Mouse (Mus musculus) frontal cortex, postnatal 25 days (tissue): Measurements from ENCODE around the gene Lrp11.
"Not testable (repeated sequence)": the region's sequence is repeated elsewhere in the genome, so short reads cannot be mapped to it uniquely, and the experiment has no call there.

Experiments
- DNase-seq, 2 experiments: peaks; one replicate each; pipeline ENCODE4 v3.0.0; 2022; ENCODE audit warnings: low spot score in 2 of 2

Gene Lrp11

DNA sequence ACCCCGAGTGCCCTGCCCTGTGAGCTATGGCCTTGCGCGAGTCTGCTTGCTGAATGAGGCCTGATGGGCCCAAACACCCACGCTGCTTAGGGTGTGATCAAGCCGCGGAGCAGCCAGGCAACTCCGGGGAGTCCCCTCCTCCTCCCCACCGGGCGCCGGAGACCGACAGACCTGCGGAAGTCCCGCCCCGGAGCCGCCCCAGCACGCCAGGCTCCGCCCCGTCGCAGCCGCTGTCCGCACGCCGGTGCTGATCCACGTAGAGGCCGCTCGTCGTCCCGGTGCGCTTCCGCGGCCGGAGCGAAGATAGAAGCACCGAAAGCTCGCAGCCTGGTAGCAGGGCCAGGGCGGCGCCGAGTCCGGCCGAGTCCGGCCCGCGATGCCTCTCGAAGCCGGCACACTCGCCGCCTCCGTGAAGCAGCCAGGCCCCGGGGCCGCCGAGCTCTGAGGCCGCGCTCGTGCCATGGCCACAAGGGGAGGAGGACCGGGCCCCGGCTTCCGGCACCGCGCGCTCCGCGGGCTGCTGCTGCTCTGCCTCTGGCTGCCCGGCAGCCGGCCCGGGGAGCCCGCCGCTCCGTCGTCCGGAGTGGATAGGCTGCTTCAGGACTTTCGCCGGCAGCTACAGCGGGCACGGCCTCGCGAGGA lies at the start of gene Lrp11:
Lrp11 (plus strand) TSS at position 209 of the 642 bp plus-strand sequence.
- DNase-seq, result peak; percentile 78 to 82

DNA sequence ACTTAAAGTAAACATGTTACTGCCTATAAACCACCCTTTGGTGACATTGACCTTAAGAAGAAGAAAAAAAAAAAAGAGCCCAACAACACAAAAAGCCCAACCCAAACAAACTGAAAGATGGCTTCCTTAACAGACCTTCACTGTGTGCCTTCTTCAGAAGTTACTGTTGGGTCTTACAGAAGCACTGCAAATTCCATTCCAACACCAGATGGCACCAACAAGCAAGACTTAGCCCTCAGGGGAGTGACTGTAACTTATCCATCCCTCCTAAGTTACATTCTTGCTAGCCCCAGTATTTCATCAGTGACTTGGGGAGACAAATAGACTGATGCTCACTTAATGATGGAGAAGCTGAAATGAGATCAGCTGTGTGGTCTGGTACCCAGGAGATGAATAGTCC lies 11.6 kb upstream of the Lrp11 start:
- DNase-seq, result peak; percentile 22 to 40

DNA sequence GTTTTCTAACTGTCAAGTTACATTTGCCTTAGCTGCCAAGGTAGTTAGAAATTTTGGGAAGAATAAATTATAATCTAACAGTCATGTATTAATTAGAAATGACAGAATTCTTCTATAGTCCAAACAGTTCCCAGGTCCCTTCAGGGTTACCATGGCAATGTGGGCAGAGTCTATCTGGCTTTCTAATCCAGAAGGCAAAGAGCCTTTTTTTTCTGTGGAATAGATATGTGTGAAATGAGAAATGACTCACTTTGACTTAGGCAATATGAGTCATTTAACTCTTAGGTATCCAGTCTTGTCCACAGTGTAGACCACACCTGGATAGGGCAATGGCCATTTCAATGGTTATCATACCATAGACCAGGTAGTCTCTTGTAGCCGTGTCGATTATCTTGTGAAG lies 8.2 kb upstream of the Lrp11 start:
- no peak for DNase-seq

DNA sequence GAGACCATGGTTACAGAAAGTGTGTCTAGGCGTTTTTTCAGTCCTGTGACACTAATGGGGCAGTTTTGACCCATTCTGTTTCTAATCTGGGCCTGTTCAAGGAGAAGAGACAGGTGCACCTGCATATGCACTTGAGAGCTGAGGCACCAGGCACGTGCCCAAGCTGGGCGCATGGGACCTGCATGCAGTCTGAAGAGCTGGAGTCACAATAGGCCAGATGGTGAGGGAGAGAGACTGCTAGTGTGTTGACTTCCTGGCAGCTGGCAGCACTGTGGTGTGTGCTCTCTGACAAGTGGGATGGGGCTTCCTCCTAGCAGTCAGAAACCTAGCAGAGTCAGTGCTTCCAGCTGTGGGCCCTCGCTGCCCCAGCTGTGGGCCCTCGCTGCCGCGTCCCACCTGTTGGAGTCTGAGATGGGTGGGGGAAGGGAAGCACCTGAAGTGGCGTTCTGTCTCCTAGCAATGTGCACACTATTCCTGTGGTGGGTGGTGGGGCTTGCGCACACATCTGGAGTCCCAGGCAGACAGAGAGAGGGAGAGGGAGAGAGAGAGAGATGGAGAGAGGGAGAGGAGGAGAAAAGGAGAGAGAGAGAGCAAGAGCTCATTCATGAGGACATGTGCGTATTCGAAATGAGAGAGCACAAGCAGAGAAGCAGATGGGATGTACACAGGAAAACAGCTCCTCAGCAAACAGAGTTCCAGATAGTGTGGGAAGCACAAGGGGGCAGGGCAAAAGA lies 7.3 kb upstream of the Lrp11 start:
- no peak for DNase-seq

DNA sequence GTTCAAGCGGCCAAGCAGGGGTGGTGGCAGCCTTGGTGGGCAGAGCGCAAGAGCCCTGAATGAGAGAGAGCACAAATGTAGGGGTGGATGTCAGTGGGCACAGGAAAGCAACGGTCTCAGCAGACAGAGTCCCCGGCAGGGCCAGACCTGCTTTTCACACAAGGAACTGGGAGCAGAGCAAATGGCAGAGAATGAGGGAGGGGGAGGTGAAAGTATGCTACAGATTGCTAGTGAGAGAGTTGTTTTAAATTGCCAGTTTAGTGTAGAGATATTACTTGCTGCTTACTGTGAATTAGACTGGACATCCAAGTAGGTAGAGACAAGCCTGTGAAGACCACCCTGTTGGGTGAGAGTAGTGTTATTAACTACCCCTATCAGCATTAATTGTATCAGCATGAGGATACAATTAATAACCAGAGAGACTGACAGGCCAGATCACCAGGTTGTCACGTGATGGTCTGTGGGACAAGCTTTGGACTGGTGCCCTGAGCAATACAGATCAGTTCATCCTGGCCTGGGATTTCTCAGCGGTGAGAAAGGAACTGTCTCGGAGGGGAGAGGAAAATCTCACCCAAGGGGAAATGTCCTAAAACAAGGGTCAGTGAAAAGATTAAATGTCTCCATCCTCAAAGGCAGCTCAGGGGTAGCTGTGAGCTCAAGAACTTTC lies 6.6 kb upstream of the Lrp11 start:
- no peak for DNase-seq

DNA sequence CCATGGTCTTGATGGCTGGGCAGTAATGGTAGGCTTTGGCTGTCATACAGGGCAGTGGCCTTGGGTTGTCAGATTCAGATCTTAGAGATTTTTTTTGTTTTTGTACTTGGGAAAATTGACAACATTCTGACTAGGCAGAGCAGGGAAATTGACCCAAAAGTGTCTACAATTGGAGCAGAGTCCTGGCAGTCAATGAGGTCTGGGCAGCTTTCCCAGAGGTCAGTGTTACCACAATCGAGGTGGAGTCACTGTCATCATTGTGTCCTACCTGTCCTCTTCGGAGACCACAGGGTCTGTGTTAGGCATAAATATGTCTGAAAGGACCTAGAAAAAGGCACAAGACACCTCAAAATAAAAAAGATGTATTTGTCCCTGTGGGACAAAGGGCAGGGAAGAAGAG lies 2.8 kb upstream of the Lrp11 start:
- no peak for DNase-seq

DNA sequence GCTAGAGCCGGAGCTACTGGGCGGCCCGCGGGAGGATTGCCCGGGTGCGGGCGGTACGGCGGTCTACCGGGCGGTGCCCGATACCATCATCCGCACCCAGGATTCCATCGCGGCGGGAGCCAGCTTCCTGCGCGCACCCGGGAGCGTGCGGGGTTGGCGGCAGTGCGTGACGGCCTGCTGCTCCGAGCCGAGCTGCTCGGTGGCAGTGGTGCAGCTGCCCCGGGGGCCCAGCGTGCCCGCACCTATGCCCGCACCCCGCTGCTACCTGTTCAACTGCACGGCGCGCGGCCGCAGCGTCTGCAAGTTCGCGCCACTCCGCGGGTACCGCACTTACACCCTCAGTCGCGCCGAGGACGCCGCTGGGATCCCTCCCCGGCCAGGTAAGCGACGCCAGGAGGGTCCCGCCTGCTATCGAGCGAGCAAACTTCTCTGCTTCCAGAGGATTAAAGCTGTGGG lies 662 bp downstream of the Lrp11 start:
- DNase-seq, result peak in 1 of 2 experiments; percentile 21

DNA sequence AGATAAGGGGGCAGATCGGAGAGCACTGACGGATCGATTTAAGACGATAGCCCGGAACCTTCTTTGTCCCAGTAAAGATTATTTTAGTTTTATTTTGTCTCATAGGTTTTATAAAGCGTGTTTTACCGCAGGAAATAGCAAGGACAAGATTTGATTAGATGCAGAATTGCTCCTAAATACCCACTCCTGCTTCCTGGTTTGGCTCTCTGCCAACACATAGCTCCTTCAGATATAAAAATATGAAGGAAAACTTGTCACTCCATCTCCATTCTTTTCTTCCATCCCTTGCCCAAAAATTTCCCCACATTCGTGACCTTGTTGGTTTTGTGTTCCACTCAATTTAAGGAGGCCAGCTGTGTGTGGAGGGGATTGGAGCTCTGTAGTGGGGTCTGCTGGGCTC lies 1.2 kb downstream of the Lrp11 start:
- no peak for DNase-seq

DNA sequence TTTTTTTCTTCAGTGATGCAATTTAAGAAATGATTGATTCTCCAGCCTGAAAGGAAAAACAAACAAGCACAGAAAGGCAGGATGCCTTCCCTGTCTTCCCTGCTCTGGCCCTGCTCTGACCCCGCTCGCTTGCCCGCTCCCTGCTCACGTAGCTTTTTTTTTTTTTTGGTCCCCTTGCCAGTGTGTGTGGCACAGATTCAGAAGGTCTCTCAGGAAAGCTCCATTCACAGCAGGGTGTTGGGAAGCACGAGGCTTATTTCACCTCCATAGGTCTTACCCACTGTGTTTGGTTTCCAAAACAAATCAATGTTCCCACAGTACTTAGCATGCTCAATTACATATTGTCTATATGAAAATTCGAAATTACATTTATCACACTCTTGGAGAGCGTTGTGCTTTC lies 5.2 kb downstream of the Lrp11 start:
- DNase-seq, result no peak

DNA sequence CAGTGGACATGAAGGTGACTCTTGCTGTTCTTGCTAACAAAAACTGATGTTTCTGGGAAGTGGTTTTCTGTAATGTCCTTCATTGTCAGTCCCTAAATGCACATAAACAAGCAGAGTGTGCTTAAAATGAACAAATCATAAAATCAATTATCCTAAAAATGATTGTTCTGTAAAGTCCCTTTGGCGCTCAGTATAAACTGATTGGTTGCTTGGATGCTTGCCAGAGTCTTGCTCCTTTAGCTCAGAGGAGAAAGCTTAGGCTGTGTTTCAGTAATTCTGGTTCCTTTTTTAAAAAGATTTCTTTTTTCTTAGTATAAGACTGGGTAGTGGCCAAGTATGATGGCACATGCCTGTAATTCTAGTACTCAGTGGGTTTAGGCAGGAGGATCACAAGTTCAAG lies 6.7 kb downstream of the Lrp11 start:
- no peak for DNase-seq

DNA sequence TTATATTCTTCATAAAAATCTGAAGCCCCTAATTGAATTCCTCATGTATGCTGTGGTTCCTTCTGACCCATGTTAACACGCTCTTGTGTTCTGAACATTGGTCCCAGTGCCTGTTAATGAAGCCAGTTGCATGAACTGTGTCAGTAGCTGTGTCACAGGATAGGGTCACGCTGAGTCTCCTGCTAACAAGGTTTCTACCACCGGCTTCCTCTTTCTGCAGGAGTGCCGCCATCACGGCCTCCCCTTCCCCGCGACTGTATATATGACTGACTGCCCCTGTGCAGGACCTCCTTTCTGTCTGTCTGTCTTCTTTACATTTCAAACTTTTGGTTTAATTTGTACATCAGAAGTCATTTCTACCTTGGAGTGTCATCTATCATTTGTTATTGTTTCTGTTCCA lies 8.6 kb downstream of the Lrp11 start:
- no peak for DNase-seq

DNA sequence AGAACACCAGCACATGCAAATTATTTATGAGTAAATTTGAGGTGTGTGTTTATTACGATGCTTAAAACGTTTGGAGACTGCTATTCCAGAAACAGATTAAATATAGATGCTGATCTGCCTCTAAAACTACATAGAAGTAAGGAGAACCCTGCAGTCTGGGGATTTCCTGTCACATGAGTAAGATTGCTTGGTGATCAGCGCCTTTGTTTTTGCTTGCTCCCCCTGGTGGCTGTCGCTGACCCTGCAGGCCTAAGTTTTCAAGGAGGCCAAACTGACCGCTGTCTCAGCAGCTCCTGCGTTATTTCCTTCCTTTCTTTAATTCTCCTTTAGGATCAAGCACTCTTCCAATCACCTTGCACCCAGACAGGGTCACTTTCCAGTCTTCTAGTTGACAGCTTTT lies 11.0 kb downstream of the Lrp11 start:
- DNase-seq, result peak; percentile 67 to 73

DNA sequence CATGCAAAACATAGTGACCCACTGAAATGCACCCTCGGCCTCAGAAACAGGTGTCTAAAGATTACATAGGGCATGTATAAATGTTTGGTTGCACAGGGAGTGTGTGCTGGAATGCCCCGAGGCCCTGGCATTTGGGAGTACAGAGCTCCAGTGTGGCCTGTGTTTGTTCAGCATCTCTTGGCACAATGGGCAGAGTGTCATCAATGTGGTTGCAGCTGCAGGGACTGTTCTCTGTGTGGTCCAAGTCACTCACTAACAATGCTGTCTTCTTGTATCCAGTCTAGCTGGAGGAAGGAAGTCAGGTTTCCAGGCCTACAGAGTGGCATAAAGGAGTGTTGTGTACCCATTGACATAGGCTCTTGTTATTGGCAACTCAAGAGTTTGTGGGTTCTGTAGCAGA lies 15.6 kb downstream of the Lrp11 start:
- DNase-seq, result no peak

DNA sequence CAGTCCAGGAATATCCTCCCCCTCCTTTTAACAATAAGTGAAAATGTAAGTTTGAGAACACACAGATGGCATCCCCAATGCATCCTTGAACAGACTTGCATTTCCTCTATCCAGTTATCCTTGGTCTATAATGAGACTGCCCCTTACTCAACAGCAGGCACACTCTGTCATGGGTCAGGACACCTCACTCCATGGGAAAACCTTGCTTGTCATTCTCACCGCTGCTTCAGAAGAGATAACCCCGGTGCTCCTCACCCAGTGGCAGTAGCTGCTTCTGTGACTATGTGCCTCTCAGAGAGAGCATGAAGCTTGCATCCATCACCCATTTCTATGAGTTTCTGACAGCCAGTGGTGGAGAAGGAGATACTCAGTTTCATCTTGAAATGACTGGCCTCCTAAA lies 16.8 kb downstream of the Lrp11 start:
- no peak for DNase-seq

DNA sequence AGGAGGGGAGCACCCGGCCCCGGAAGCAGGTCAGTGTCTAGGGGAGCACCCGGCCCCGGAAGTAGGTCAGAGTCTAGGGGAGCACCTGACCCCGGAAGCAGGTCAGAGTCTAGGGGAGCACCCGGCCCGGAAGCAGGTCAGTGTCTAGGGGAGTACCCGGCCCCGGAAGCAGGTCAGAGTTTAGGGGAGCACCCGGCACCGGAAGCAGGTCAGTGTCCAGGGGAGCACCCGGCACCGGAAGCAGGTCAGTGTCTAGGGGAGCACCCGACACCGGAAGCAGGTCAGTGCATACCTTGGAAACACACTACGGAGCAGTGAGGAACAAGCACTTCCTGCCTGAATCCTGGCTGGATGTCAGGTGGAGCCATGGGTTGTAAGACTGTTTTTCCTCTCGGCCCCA lies 19.0 kb downstream of the Lrp11 start:
- DNase-seq, result no peak

DNA sequence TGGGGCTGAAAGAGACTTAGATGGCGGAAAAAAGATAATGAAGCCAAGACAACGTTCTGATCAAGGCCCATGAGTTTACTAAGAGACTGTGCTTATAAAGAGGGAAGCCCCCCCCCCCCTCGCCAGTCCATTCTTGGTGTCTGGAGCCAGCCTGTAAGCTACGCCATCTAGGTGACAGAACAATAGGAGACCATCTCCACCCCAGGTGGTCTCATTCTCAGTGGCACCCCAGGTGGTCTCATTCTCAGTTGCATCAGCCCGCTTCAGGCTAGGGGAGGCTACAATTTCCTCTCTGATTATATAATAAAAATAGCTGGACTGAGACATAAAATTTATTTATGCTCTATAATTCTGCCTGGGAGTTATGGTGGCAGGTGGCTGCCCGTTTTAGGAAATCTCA lies 22.0 kb downstream of the Lrp11 start:
- no peak for DNase-seq

DNA sequence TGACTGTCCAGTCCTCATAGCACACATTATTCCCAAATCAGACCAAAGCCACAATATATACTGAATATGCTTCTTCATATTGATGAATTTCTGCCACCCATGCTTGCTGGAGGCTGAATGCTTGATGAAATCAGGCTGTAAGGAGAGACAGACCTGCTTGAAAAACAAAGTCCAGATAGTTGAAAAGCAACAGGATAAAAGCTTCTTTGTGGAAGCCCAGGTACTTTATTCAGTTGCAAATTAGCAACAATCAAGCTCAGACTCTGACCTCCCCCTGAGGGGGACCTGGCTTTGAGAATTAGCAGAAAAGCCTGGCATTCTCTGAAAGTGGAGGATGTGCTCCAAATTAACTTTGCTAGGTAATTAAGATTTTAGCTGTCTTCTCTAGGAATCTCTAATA lies 22.6 kb downstream of the Lrp11 start:
- DNase-seq, result not testable (repeated sequence)

DNA sequence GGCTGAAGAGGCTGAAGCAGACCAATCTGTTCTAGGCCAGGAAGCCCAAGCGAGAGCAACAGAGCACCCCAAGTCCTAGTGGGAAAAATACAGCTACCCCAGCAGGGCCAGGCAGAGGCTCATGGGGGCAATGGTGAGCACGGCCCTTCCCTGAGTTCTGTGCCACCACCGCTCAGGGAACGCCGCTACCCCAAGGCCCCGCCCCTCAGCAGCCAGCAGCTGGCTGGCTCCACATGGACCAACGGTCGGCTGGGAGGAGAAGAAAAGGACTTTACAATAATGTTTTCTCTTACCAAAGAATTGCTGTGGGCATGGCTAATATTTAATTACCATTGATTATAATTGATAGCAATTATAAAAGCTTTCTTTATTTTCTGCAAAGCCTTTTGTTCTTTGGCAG lies 25.2 kb downstream of the Lrp11 start:
- no peak for DNase-seq

DNA sequence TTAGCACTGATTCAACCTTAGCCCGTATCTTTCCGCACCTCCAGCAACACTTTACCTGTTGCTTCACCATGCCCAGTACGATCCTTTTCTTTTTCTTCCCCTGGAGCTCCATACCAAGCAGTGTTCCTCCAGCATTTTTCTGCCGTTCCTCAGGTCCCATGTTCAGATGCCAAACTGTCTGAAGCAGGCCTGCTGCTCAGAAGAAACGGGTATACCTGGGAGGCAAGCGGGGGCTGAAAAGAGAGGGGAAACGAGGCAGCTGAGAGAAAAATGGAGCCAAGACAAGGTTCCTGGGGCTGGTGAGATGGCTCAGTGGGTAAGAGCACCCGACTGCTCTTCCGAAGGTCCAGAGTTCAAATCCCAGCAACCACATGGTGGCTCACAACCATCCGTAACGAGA lies 27.5 kb downstream of the Lrp11 start:
- not testable (repeated sequence) for DNase-seq

DNA sequence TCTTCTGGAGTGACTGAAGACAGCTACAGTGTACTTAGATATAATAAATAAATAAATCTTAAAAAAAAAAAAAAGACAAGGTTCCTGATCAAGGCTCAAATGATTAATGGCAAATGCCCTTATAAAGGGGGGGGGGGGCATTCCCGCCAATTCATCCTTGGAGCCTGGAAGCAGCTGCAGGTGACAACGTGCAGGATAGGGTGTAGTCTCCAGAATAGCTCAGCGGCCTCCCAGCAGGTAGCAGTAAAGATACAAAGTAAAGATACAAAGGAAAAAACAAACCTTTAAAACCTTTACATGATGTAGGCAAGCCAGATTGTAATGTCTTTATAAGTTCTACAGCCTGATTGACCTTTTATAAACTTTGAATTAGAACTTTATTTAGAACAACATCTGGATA lies 28.0 kb downstream of the Lrp11 start:
- not testable (repeated sequence) for DNase-seq

DNA sequence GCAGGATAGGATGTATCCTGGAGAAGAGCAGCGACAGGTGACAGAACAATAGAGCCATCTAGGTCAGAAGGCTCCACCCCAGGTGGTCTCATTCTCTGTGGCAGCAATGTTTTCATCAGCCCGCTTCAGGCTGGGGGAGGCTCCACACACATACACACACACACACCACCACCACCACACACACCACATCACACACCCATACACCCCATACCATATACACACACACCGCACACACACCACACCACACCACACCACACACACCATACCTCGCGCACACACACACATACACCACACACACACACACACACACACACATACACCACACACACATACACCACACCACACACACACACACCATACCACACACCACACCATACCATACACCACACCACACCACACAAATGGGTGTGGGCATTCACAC lies 30.2 kb downstream of the Lrp11 start:
- DNase-seq, result no peak

DNA sequence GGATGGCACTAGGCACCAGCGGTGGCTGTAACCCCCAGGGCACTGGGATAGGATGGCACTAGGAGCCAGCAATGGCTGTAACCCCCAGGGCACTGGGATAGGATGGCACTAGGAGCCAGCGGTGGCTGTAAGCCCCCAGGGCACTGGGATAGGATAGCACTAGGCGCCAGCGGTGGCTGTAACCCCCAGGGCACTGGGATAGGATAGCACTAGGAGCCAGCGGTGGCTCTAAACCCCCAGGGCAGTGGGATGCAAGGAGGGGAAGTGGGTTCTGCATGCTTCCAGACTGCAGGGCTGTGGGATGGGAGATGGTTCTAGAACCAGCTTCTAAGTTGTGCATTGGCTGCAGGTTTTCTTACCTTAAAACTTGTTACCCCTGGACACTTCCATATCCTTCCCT lies 31.1 kb downstream of the Lrp11 start:
- no peak for DNase-seq

DNA sequence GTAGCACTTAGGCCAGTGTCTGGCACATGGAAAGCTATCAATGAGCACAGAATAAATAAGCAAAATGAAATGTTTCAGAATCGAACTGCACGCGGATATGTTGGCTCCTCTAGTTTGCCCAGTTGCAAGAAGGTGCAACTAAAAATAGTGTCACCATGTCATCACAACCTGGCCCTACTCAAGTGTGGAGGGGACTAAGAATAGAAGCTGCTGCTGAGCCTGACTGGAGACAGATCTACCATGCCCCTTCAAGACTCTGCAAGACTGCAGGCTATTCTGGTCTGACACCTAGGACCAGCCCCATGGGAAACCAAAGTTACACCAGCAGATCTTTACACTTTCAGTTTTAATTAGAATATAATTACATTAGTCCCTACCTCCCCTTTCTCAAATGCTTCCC lies 32.8 kb downstream of the Lrp11 start:
- DNase-seq, result no peak
